Mouse (Mus musculus) intestine, embryonic 16.5 days (tissue): ENCODE data around the gene Rasl11b. TPM values are rescaled to one million over a fixed set of nuclear protein-coding genes. Genes with fewer than 3 reads are reported as not detected.
A peak's percentile ranks its signal among the peaks of the same experiment; 100 is the strongest.

ENCODE experiments used
- ATAC-seq: fragments of 200-750 bp; cut with Nextera tagmentation; 2 replicates; pipeline ENCODE4 v1.8.0; 2017; ENCODE audit warnings: moderate TSS enrichment, moderate library complexity
- H3K27ac ChIP-seq: fragments of 300-500 bp; sonication (generic); 2 replicates; pipeline ENCODE4 v1.5.1; 2014; ENCODE audit warnings: mild to moderate bottlenecking, low read length
- H3K27me3 ChIP-seq: fragments of 300-500 bp; sonication (generic); replicated peaks from 2 replicates; pipeline ENCODE4 v1.6.1; 2014; ENCODE audit warnings: low read length, control low read depth, mixed read lengths; ENCODE audit not compliant: control insufficient read depth, insufficient read depth
- H3K36me3 ChIP-seq: fragments of 300-500 bp; sonication (generic); 2 replicates; pipeline ENCODE4 v1.6.1; 2014; ENCODE audit warnings: low read length, control low read depth; ENCODE audit not compliant: control insufficient read depth, insufficient read depth
- H3K4me1 ChIP-seq: fragments of 300-500 bp; sonication (generic); 2 replicates; pipeline ENCODE4 v1.6.1; 2014; ENCODE audit warnings: low read length, control low read depth, mixed read lengths; ENCODE audit not compliant: control insufficient read depth, insufficient read depth
- H3K4me2 ChIP-seq: fragments of 300-500 bp; sonication (generic); 2 replicates; pipeline ENCODE4 v1.6.1; 2014; ENCODE audit warnings: low read depth, low read length, control low read depth
- H3K4me3 ChIP-seq: fragments of 300-500 bp; sonication (generic); 2 replicates; pipeline ENCODE4 v1.5.1; 2014; ENCODE audit warnings: mild to moderate bottlenecking, low read length
- H3K9ac ChIP-seq: fragments of 300-500 bp; sonication (generic); 2 replicates; pipeline ENCODE4 v1.6.1; 2014; ENCODE audit warnings: low read depth, low read length
- H3K9me3 ChIP-seq: fragments of 300-500 bp; sonication (generic); 2 replicates; pipeline ENCODE4 v1.6.1; 2016; ENCODE audit warnings: low read length, control low read depth; ENCODE audit not compliant: control insufficient read depth
- WGBS: fragments of 180-500 bp; shearing (Covaris S2); extraction: QIAGEN DNeasy Blood & Tissue Kit; methylation state at CpG from one replicate; pipeline ENCODE4 v1.1.7; 2014; 5-methylcytosine and 5-hydroxymethylcytosine counted together
- polyA plus RNA-seq: library from polyadenylated mRNA; unstranded; fragments of >200 nt; fragmentation: Nextera tagmentation; extraction: Ambion mirVana; gene quantifications from 2 replicates; pipeline ENCODE4 v1.2.1, GENCODE M21; 2015

The Rasl11b gene
- polyA plus RNA-seq, 1 experiment from 2014 or later, result 37.6 TPM

DNA sequence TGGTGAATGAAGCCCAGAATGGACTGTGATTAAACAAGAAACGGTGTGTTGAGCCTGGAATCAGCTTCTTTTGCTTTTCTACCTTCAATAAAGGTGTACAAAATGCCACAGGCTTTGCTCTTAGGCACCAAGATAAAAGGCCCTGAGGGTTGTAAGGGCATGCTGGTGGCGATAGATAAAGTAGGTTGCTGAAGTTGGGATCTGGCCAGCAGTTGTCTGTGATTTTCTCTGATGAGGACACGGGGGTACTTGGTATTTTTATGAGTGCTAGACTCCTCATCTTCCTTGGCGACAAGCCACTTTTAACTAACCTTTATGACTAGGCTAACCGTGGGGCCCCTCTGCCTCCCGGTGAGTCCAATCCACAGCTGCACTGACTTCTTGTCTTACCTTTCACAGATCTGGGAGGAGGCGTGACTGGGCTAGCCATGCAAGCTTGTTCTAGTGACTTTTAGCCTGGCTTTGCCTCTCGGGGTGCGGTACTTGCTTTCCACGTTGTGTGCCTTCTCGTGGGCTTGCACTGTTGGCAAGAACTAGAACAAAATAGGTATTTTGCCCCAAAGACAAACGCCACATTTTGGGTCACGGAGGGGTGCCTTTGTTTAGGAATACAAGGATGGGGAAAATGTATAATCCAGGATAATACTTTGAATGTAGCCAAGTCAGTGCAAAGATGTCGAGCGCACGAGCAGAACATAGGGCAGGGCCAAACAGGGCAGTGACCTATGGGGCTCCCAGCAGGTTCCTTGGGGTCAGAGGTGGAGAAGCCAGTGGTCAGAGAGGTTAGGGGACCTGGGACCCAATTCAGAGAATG lies 852 bp upstream of the Rasl11b start:
- 29% methylated on average over 16 of the region's 16 CpGs for WGBS
- peak; percentile 53 for ATAC-seq
- Histone ChIP-seq H3K9me3 (no peaks in the 10 kb centered on the region), H3K4me1 (peaks cover 42% of the 10 kb centered on the region), H3K4me2 (peak overlapping the region; percentile 99), H3K36me3 (peaks cover 11% of the 10 kb centered on the region), H3K27me3 (no peaks in the 10 kb centered on the region), H3K4me3 (peak overlapping the region; percentile 97), H3K27ac (peak overlapping the region; percentile 77), H3K9ac (peak overlapping the region; percentile 97)

- peak; percentile 12; the same call in 1 of the 2 replicates for ATAC-seq
Measured at GRCm38 (mm10) chr5:74195614-74196306, 674 bp downstream of the Rasl11b start.

GRCm38 (mm10) chr5:74196307-74196618 lies 1.2 kb downstream of the Rasl11b start:
- Histone ChIP-seq H3K4me1 (peaks cover 37% of the 10 kb centered on the region), H3K9me3 (no peaks in the 10 kb centered on the region), H3K27me3 (no peaks in the 10 kb centered on the region), H3K27ac (peak overlapping the region; percentile 55; the same call in 1 of the 2 replicates), H3K36me3 (peaks cover 12% of the 10 kb centered on the region), H3K4me3 (peak overlapping the region; percentile 97), H3K9ac (peak overlapping the region; percentile 97), H3K4me2 (peak overlapping the region; percentile 99)
- ATAC-seq, result no peak
- WGBS, result 5% methylated on average over 4 of the region's 4 CpGs

More at GRCm38 (mm10) chr5:74195614-74196306, 674 bp downstream of the Rasl11b start:
- peak overlapping the region; percentile 97 for H3K4me3 ChIP-seq
- H3K27me3 ChIP-seq, result no peaks in the 10 kb centered on the region
- H3K4me1 ChIP-seq, result peaks cover 37% of the 10 kb centered on the region
- peak overlapping the region; percentile 80 for H3K27ac ChIP-seq
- peak overlapping the region; percentile 97 for H3K9ac ChIP-seq
- peak overlapping the region; percentile 99 for H3K4me2 ChIP-seq
- peaks cover 12% of the 10 kb centered on the region for H3K36me3 ChIP-seq
- no peaks in the 10 kb centered on the region for H3K9me3 ChIP-seq
- 1% methylated on average over 27 of the region's 27 CpGs for WGBS

DNA sequence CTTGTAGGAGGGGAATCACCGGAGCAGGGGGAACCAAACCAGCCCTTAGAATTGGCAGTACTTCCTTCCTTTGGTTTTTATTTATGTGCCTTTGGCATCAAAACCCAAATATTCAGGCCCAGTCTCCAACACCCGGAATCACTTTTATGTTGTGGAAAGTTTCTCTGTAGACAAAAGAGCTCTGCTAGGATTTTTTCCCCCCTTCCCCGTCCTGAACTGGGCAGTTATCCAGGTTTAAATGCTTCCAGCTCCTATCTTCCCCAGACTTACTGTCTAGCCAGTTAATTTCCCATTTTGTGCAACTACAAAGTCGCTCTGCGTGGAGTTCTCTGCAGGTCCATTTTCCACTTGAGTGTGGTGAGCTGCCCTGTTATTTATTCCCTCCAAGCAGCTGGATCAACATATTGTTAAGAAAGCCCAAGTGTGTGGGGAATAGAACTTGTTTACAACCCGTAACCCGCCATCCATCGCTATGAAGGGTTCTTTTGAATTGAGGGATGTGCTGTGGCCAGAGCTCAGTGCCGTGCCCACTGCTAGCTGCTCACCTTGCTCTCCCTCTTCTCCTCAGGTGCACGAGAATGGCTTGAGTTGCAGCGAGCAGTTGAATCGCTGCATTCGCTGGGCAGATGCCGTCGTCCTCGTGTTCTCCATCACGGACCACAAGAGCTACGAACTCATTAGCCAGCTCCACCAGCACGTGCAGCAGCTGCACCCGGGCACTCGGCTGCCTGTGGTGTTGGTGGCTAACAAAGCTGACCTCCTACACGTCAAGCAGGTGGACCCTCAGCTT lies 2.6 kb downstream of the Rasl11b start:
- no peaks in the 10 kb centered on the region for H3K9me3 ChIP-seq
- H3K4me1 ChIP-seq, result peaks cover 37% of the 10 kb centered on the region
- peak overlapping the region; percentile 60 for H3K9ac ChIP-seq
- H3K27me3 ChIP-seq, result no peaks in the 10 kb centered on the region
- peak overlapping the region; percentile 51; the same call in 1 of the 2 replicates for H3K27ac ChIP-seq
- WGBS, result 68% methylated on average over 22 of the region's 22 CpGs
- peak overlapping the region; percentile 30 for H3K4me3 ChIP-seq
- peak overlapping the region; percentile 99 for H3K4me2 ChIP-seq
- ATAC-seq, result no peak
- peaks cover 12% of the 10 kb centered on the region for H3K36me3 ChIP-seq

DNA sequence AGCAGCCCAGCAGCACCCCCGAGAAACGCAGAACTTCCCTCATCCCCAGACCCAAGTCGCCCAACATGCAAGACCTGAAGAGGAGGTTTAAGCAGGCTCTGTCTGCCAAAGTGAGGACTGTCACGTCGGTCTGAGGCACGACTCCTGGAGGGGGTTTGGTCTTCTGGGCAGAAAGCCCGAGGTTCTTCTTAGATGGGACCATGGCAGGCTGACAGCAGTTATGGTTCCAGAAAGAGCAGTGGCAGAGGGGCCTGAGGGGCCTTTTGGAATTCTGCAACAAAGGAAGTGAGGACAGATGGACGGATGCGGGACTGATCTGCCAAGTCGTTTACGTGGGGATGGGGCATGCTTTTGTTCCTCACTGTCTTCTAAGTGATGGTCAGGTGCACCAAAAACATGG lies 3.4 kb downstream of the Rasl11b start:
- no peak for ATAC-seq
- WGBS, result 70% methylated on average over 11 of the region's 11 CpGs
- Histone ChIP-seq H3K36me3 (peaks cover 12% of the 10 kb centered on the region), H3K4me3 (no peak overlapping the region; the same call in 1 of the 2 replicates), H3K27me3 (no peaks in the 10 kb centered on the region), H3K4me2 (peak overlapping the region; percentile 99; the same call in 1 of the 2 replicates), H3K27ac (no peak overlapping the region), H3K9ac (no peak overlapping the region), H3K4me1 (peaks cover 35% of the 10 kb centered on the region), H3K9me3 (no peaks in the 10 kb centered on the region)

DNA sequence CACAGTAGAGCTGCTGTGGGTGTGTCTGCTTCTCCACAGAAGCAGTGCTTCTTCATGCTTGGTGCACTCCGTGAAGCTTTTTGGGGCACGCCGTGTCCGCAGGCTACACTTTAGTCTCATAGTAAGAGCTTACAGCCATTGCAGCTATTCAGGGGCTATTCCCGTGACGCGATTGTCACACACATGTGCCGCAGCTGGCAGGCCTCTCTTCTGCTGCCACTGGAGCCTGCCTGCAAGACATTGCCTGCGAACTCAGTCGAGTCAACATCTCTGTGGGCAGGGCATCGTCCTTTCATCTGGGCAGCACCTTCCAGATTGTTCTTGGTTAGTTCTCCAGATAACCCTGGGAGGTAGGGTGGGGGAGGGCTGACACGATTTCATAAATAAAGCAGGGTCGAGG lies 4.7 kb downstream of the Rasl11b start:
- Histone ChIP-seq H3K9me3 (no peaks in the 10 kb centered on the region), H3K27me3 (no peaks in the 10 kb centered on the region), H3K4me1 (peaks cover 23% of the 10 kb centered on the region), H3K27ac (no peak overlapping the region), H3K36me3 (peaks cover 12% of the 10 kb centered on the region), H3K4me3 (no peak overlapping the region), H3K9ac (no peak overlapping the region), H3K4me2 (no peak overlapping the region)
- 85% methylated on average over 13 of the region's 13 CpGs for WGBS
- ATAC-seq, result no peak

DNA sequence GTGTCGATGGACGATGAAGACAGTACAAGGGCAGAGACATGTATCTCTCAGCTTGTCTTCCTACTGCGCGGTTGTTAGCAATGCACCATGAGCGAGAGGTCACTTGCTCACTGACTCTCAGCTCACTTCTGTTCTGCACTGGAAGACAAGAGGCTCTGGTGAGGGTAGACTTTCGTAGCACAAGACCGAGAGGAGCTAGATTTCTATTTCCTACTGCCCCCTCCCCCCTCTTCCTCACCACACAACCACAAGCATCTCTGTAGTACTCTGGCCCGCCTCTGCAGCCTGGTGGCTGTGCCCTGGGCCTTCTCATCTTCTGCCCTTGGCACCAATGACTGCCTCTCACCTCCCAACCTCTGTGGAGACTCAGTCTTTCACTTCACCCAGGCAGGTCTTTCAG lies 5.4 kb downstream of the Rasl11b start:
- Histone ChIP-seq H3K9me3 (no peaks in the 10 kb centered on the region), H3K9ac (no peak overlapping the region), H3K4me2 (no peak overlapping the region), H3K27me3 (no peaks in the 10 kb centered on the region), H3K4me3 (no peak overlapping the region), H3K36me3 (peaks cover 12% of the 10 kb centered on the region), H3K4me1 (peaks cover 22% of the 10 kb centered on the region), H3K27ac (no peak overlapping the region)
- 89% methylated on average over 8 of the region's 8 CpGs for WGBS
- no peak for ATAC-seq

GRCm38 (mm10) chr5:74201570-74202357 lies 6.7 kb downstream of the Rasl11b start:
- Histone ChIP-seq H3K4me1 (peaks cover 17% of the 10 kb centered on the region), H3K9ac (no peak overlapping the region), H3K4me3 (no peak overlapping the region), H3K4me2 (no peak overlapping the region), H3K27me3 (no peaks in the 10 kb centered on the region), H3K27ac (no peak overlapping the region), H3K36me3 (peaks cover 12% of the 10 kb centered on the region), H3K9me3 (no peaks in the 10 kb centered on the region)
- WGBS, result 62% methylated on average over 10 of the region's 10 CpGs
- ATAC-seq, result no peak
